Mouse (Mus musculus) lung, postnatal 0 days (tissue): ENCODE data around the gene Phf12.

Experiments
- CTCF ChIP-seq: IDR thresholded peaks from 2 replicates; pipeline ENCODE4 v1.5.1; 2016; ENCODE audit warnings: antibody characterized with exemption, mild to moderate bottlenecking
- EP300 ChIP-seq: IDR thresholded peaks from 2 replicates; pipeline ENCODE4 v1.6.1; 2016; ENCODE audit warnings: antibody characterized with exemption, mild to moderate bottlenecking, control low read depth

- TF ChIP-seq CTCF (no peak), EP300 (no peak)
These were observed 16.5 kb upstream of the Phf12 start for GRCm38 (mm10) chr11:77966037-77966391.
